Mouse (Mus musculus) midbrain, embryonic 11.5 days (tissue): Measurements from ENCODE around the gene Sox5. TPM values are rescaled to one million over a fixed set of nuclear protein-coding genes. Genes with fewer than 3 reads are reported as not detected.

Source experiments
- ATAC-seq: fragments of 200-750 bp; cut with Nextera tagmentation; 2 replicates; pipeline ENCODE4 v1.8.0; 2017; ENCODE audit warnings: moderate TSS enrichment, moderate library complexity; ENCODE audit not compliant: low FRiP score
- DNase-seq: peaks from one replicate; pipeline ENCODE4 v3.0.0; 2015; ENCODE audit warnings: low spot score; ENCODE audit errors: missing footprints
- H3K27ac ChIP-seq: fragments of 300-500 bp; sonication (generic); 2 replicates; pipeline ENCODE4 v1.5.1; 2014; ENCODE audit warnings: low read depth, low read length
- H3K27me3 ChIP-seq: fragments of 300-500 bp; sonication (generic); 2 replicates; pipeline ENCODE4 v1.6.1; 2014; ENCODE audit warnings: mild to moderate bottlenecking, low read length, moderate library complexity, mixed read lengths; ENCODE audit not compliant: control insufficient read depth, insufficient read depth
- H3K36me3 ChIP-seq: fragments of 300-500 bp; sonication (generic); 2 replicates; pipeline ENCODE4 v1.6.1; 2014; ENCODE audit warnings: mild to moderate bottlenecking, low read length, moderate library complexity, mixed read lengths; ENCODE audit not compliant: control insufficient read depth, insufficient read depth
- H3K4me1 ChIP-seq: fragments of 300-500 bp; sonication (generic); 2 replicates; pipeline ENCODE4 v1.6.1; 2014; ENCODE audit warnings: low read length; ENCODE audit not compliant: control insufficient read depth, insufficient read depth
- H3K4me2 ChIP-seq: fragments of 300-500 bp; sonication (generic); 2 replicates; pipeline ENCODE4 v1.6.1; 2014; ENCODE audit warnings: mild to moderate bottlenecking, moderate library complexity
- H3K4me3 ChIP-seq: fragments of 300-500 bp; sonication (generic); 2 replicates; pipeline ENCODE4 v1.5.1; 2014; ENCODE audit warnings: low read depth, low read length
- H3K9ac ChIP-seq: fragments of 300-500 bp; sonication (generic); 2 replicates; pipeline ENCODE4 v1.6.1; 2014; ENCODE audit warnings: low read length
- H3K9me3 ChIP-seq: fragments of 300-500 bp; sonication (generic); 2 replicates; pipeline ENCODE4 v1.6.1; 2016; ENCODE audit warnings: low read length; ENCODE audit not compliant: control insufficient read depth
- WGBS: fragments of 180-500 bp; shearing (Covaris S2); extraction: QIAGEN DNeasy Blood & Tissue Kit; methylation state at CpG from one replicate; pipeline ENCODE4 v1.1.7; 2014; 5-methylcytosine and 5-hydroxymethylcytosine counted together
- polyA plus RNA-seq: library from polyadenylated mRNA; unstranded; fragments of >200 nt; fragmentation: Nextera tagmentation; extraction: Ambion mirVana; gene quantifications from 2 replicates; pipeline ENCODE4 v1.2.1, GENCODE M21; 2014

The Sox5 gene
- polyA plus RNA-seq, 1 experiment from 2014 or later: 23.0 TPM

DNA sequence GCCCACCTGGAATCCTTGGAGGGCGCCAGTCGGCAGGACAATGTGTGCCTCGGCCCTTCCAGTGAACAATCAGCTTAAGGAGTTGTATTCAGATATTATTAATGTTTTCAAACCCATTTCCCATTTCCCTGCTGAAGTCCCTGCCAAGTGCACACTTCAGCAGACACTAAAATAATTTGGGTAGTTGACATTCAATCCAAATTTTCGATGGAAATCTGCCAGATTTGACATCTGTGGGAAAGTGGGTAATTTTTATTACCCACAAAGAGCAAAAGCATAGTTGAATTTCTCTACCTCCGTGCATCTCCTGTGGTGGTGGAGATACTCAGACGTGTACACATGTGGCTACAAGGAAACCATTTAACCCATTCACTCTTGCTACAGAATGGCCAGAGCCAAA lies 228.3 kb downstream of the Sox5 start:
- no peaks in the 10 kb centered on the region for H3K9me3 ChIP-seq
- H3K27me3 ChIP-seq: no peaks in the 10 kb centered on the region
- H3K4me1 ChIP-seq: 0 out of 2 replicates have a peak, but pooled peaks cover 3% of the 10 kb centered on the region
- H3K36me3 ChIP-seq: no peaks in the 10 kb centered on the region
- no peak overlapping the region for H3K27ac ChIP-seq
- no peak overlapping the region for H3K4me2 ChIP-seq
- DNase-seq (no peak), ATAC-seq (no peak)
- H3K4me3 ChIP-seq: no peak overlapping the region
- no peak overlapping the region for H3K9ac ChIP-seq
- 76% methylated on average over 6 of the region's 6 CpGs for WGBS

DNA sequence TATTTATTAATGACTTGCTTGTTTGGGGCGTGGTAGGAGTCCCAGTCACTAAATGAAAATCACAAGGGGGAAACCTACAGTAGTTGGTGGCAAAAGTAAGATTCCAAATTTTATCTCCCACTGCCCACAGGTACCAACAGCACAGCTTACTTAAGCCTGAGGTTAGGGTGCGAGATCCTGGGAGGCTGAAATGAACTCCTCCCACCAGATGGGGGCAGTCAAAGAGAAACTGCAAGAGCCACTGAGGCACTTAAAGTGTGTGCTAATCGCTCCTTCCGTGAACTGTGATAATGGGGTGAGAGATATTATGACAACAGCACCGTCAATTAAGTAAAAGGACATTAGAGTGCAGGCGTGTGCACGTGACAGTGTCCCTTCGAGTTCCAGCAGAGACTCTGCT lies 232.8 kb downstream of the Sox5 start:
- Histone ChIP-seq H3K4me1 (no peaks in the 10 kb centered on the region), H3K9ac (no peak overlapping the region), H3K36me3 (no peaks in the 10 kb centered on the region), H3K4me2 (no peak overlapping the region), H3K27ac (no peak overlapping the region), H3K27me3 (no peaks in the 10 kb centered on the region), H3K4me3 (no peak overlapping the region), H3K9me3 (no peaks in the 10 kb centered on the region)
- WGBS: 87% methylated on average over 8 of the region's 8 CpGs
- ATAC-seq (no peak), DNase-seq (no peak)

DNA sequence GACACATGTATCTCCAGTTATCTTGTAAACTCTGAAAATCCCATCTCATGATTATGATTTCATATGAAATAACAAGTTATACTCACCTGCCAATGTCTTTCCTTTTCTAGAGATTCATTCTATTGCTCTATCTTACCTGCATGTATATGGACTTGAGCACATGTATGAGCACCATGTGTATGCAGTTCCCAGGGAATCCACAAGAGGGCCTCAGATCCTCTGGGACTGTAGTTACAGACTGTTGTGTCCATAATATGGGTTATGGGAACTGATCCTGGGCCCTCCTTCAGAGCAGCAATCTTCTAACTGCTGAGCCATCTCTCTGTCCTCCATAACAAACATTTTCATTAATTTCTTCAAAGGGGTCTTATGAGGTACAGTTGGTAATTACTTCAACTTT lies 234.6 kb downstream of the Sox5 start:
- no peaks in the 10 kb centered on the region for H3K36me3 ChIP-seq
- H3K9ac ChIP-seq: no peak overlapping the region
- no peak overlapping the region for H3K27ac ChIP-seq
- H3K9me3 ChIP-seq: no peaks in the 10 kb centered on the region
- H3K27me3 ChIP-seq: no peaks in the 10 kb centered on the region
- ATAC-seq (no peak), DNase-seq (no peak)
- no peak overlapping the region for H3K4me2 ChIP-seq
- H3K4me1 ChIP-seq: no peaks in the 10 kb centered on the region
- no peak overlapping the region for H3K4me3 ChIP-seq

DNA sequence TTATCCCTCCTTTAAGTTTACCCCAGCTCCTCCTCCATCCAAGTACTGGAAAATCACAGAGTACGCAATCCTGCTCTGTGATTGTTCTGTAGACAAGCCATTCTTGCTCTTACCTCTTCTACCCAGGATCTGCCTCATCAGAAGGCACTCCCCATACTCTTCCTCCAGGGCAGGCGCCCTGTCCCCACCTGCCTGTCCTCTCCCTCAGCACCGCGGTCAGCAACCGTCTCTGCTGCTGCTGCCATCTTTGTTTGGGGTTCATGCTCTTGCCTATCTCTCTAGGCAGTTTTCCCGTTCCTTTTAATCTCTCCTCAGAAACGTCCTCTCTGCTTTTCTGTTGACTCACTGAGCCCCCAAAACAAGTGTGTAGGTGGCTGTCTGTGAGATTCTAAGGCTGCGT lies 236.2 kb downstream of the Sox5 start:
- 88% methylated on average over 8 of the region's 8 CpGs for WGBS
- Histone ChIP-seq H3K9ac (no peak overlapping the region), H3K4me3 (no peak overlapping the region), H3K4me1 (no peaks in the 10 kb centered on the region), H3K4me2 (no peak overlapping the region), H3K9me3 (no peaks in the 10 kb centered on the region), H3K27me3 (no peaks in the 10 kb centered on the region), H3K36me3 (no peaks in the 10 kb centered on the region), H3K27ac (no peak overlapping the region)
- no peak for DNase-seq
- no peak for ATAC-seq

DNA sequence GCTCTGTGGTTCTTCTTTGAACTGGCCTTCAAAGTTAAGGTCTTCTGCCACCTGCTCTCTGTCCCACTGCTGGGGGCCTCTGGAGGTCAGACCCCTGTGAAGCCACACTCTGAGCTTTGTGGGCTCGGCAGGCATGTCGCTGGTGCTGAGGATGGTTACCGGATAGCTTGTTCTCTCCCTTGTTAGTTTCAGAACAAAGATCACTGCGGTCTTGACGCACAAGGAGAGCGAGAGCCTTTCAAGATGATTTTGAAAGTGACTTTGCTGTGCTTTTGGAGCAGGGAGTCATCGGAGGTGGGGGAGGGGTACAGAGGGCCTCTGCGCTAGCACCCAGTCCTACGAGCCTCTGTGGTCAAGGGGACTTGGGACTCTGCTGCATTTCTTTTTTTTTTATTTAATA lies 240.5 kb downstream of the Sox5 start:
- Histone ChIP-seq H3K27ac (no peak overlapping the region), H3K9me3 (no peaks in the 10 kb centered on the region), H3K4me1 (no peaks in the 10 kb centered on the region), H3K9ac (no peak overlapping the region), H3K36me3 (no peaks in the 10 kb centered on the region), H3K4me3 (no peak overlapping the region), H3K4me2 (no peak overlapping the region), H3K27me3 (no peaks in the 10 kb centered on the region)
- WGBS: 84% methylated on average over 9 of the region's 9 CpGs
- ATAC-seq (no peak), DNase-seq (no peak)

DNA sequence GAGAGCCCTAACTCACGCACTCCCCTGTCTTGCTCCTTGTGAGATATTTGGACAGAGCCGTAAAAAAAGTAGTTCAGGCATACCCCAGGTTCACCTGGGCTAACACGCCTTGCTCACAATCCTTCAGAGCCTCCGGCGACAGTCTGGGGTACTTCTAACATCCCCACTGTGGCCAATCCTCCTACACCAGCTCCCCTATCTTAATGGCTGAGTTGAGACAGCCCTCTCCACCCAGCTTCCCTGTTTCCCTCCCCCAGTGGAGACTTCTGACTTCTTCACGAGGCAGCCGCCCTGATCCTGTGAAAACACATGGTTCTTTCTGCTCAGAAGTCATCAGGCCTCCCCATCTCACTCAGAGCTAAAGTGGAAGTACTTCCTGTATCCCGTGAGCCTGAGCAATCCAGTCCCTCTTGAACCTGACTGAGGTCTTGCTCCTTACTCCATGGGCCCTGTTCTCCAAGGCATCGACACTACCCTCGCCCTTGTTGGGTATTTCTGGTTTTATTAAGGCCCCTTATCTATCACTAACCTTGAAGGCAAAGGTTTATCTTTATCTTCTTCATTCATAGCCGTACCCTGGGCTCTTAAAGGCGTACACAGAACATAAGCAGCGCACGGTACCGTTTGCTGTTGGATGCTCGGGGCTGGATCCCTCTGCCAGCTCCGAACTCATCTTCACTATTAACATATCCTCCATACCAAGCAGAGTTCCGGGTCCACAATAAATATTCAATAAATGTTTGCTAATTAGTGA lies 242.2 kb downstream of the Sox5 start:
- H3K9ac ChIP-seq: no peak overlapping the region
- H3K27me3 ChIP-seq: no peaks in the 10 kb centered on the region
- no peaks in the 10 kb centered on the region for H3K36me3 ChIP-seq
- ATAC-seq: no peak
- no peak for DNase-seq
- H3K27ac ChIP-seq: no peak overlapping the region
- no peak overlapping the region for H3K4me2 ChIP-seq
- 90% methylated on average over 18 of the region's 18 CpGs for WGBS
- no peaks in the 10 kb centered on the region for H3K9me3 ChIP-seq
- H3K4me1 ChIP-seq: no peaks in the 10 kb centered on the region
- no peak overlapping the region for H3K4me3 ChIP-seq

DNA sequence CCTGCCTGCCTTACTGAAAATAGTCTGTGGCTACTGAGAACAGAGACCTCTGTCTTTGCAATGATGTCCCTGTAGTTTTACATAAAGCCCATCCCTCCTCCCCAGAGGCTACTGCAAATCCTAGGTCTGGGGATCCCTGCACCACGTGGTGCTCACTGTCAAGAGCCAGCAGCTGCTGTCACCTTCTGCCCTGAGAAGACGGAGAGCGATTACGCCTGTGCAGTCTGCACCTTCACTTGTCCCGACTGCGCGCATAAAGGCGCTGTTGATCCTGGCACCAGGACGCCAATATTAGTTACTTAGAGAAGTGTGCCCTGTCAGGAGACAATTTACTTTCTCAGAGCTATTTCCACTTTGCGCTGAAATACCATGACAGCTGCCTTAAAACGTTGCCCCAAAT lies 258.3 kb downstream of the Sox5 start:
- WGBS: 72% methylated on average over 11 of the region's 11 CpGs
- H3K27ac ChIP-seq: no peak overlapping the region
- peak; percentile 33; the same call in 1 of the 2 replicates for ATAC-seq
- no peak overlapping the region for H3K4me2 ChIP-seq
- no peak overlapping the region for H3K4me3 ChIP-seq
- DNase-seq: no peak
- H3K36me3 ChIP-seq: no peaks in the 10 kb centered on the region
- H3K9me3 ChIP-seq: no peaks in the 10 kb centered on the region
- no peak overlapping the region for H3K9ac ChIP-seq
- no peaks in the 10 kb centered on the region for H3K27me3 ChIP-seq
- H3K4me1 ChIP-seq: no peaks in the 10 kb centered on the region

DNA sequence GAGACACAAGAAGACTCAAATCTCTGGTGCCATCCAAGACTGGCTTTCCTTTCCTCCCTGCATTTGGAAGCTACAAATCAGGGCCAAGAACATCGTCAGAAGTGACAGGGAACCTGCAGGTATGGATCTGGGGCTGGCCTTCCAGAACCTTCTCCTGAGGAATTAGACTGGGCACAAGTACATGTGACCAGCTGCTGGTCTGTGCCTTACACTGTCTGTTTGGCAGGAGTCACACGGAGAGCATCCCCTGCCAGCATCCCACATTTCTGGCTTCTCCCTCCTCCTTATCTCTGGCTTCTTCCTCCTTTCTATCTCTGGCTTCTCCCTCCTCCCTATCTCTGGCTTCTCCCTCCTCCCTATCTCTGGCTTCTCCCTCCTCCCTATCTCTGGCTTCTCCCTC lies 263.0 kb downstream of the Sox5 start:
- H3K27ac ChIP-seq: no peak overlapping the region

DNA sequence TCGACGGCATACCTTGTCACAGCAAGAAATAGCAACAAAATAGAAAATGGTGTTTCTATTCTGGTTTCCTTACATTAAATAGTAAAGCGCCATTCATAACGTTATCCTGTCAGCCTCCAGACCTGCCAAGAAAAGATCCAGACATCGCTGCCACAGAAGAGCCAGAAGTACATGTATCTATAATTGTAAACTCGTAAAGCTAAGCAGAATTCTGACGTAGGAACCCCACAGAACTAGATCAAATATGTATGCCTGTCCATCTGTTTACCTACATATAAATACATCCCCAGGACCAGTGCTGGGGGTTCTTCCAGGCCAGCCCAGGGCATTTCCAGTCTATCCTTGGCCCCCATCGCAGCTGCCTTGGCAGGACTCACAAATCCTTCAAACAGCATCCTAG lies 265.9 kb downstream of the Sox5 start:
- no peak overlapping the region for H3K9ac ChIP-seq

More for the DNA sequence above, 263.0 kb downstream of the Sox5 start:
- Histone ChIP-seq H3K9ac (no peak overlapping the region), H3K4me2 (no peak overlapping the region), H3K9me3 (no peaks in the 10 kb centered on the region), H3K27me3 (no peaks in the 10 kb centered on the region), H3K36me3 (no peaks in the 10 kb centered on the region), H3K4me3 (no peak overlapping the region), H3K4me1 (no peaks in the 10 kb centered on the region)
- DNase-seq: no peak
- ATAC-seq: no peak
- whole genome bisulfite sequencing: 97% methylated on average over 2 of the region's 2 CpGs

More for the DNA sequence above, 265.9 kb downstream of the Sox5 start:
- DNase-seq (no peak), ATAC-seq (no peak)
- H3K4me3 ChIP-seq: no peak overlapping the region
- no peaks in the 10 kb centered on the region for H3K4me1 ChIP-seq
- H3K36me3 ChIP-seq: no peaks in the 10 kb centered on the region
- no peaks in the 10 kb centered on the region for H3K27me3 ChIP-seq
- no peak overlapping the region for H3K27ac ChIP-seq
- no peak overlapping the region for H3K4me2 ChIP-seq
- H3K9me3 ChIP-seq: no peaks in the 10 kb centered on the region
- WGBS: 96% methylated on average over 8 of the region's 8 CpGs
